Mouse (Mus musculus): Measurements from ENCODE around the gene Frmpd1.

The Frmpd1 gene

GRCm38 (mm10) chr4:45184521-45185330, at the start of gene Frmpd1:
TSS of gene Frmpd1 (plus strand) at chr4:45184875.
- DNase-seq (ENCODE audit: low spot score), result no peak

- DNase-seq (ENCODE audit: low spot score), result no peak
Observed at GRCm38 (mm10) chr4:45137636-45138035, 47.0 kb upstream of the Frmpd1 start.

- DNase-seq (ENCODE audit: low spot score), result no peak
Observed at GRCm38 (mm10) chr4:45141835-45142234, 42.8 kb upstream of the Frmpd1 start.

GRCm38 (mm10) chr4:45142411-45142810, 42.3 kb upstream of the Frmpd1 start:
- DNase-seq (ENCODE audit: low spot score), result no peak

GRCm38 (mm10) chr4:45143005-45143404, 41.7 kb upstream of the Frmpd1 start:
- no peak for DNase-seq (ENCODE audit: low spot score)

GRCm38 (mm10) chr4:45156433-45156832, 28.2 kb upstream of the Frmpd1 start:
- no peak for DNase-seq (ENCODE audit: low spot score)

GRCm38 (mm10) chr4:45158608-45159007, 26.1 kb upstream of the Frmpd1 start:
- DNase-seq (ENCODE audit: low spot score), result no peak

GRCm38 (mm10) chr4:45160773-45161172, 23.9 kb upstream of the Frmpd1 start:
- DNase-seq (ENCODE audit: low spot score), result no peak

- no peak for DNase-seq (ENCODE audit: low spot score)
Observed at GRCm38 (mm10) chr4:45163711-45164110, 21.0 kb upstream of the Frmpd1 start.

- DNase-seq (ENCODE audit: low spot score), result no peak
Observed at GRCm38 (mm10) chr4:45165477-45165876, 19.2 kb upstream of the Frmpd1 start.

- no peak for DNase-seq (ENCODE audit: low spot score)
Observed at GRCm38 (mm10) chr4:45165955-45166354, 18.7 kb upstream of the Frmpd1 start.

- DNase-seq (ENCODE audit: low spot score), result no peak
Observed at GRCm38 (mm10) chr4:45171340-45171739, 13.3 kb upstream of the Frmpd1 start.

- no peak for DNase-seq (ENCODE audit: low spot score)
Observed at GRCm38 (mm10) chr4:45183818-45184520, 706 bp upstream of the Frmpd1 start.

- DNase-seq (ENCODE audit: low spot score), result no peak
Observed at GRCm38 (mm10) chr4:45185331-45185669, 625 bp downstream of the Frmpd1 start.

- no peak for DNase-seq (ENCODE audit: low spot score)
Observed at GRCm38 (mm10) chr4:45198296-45198695, 13.6 kb downstream of the Frmpd1 start.

GRCm38 (mm10) chr4:45203283-45203682, 18.6 kb downstream of the Frmpd1 start:
- no peak for DNase-seq (ENCODE audit: low spot score)

- DNase-seq (ENCODE audit: low spot score), result no peak
Observed at GRCm38 (mm10) chr4:45207444-45207843, 22.8 kb downstream of the Frmpd1 start.

GRCm38 (mm10) chr4:45208832-45209363, 24.2 kb downstream of the Frmpd1 start:
- DNase-seq (ENCODE audit: low spot score), result no peak

- no peak for DNase-seq (ENCODE audit: low spot score)
Observed at GRCm38 (mm10) chr4:45212342-45213063, 27.8 kb downstream of the Frmpd1 start.

GRCm38 (mm10) chr4:45219946-45220345, 35.3 kb downstream of the Frmpd1 start:
- DNase-seq (ENCODE audit: low spot score), result no peak

GRCm38 (mm10) chr4:45222395-45222794, 37.7 kb downstream of the Frmpd1 start:
- no peak for DNase-seq (ENCODE audit: low spot score)

GRCm38 (mm10) chr4:45230263-45230662, 45.6 kb downstream of the Frmpd1 start:
- no peak for DNase-seq (ENCODE audit: low spot score)

- no peak for DNase-seq (ENCODE audit: low spot score)
Observed at GRCm38 (mm10) chr4:45238260-45238659, 53.6 kb downstream of the Frmpd1 start.

All from layer of hippocampus, adult 9-10 months (tissue).